Mouse (Mus musculus) ES-E14 (cell line): Measurements from ENCODE around the gene Ptprm.

Source experiments
- HCFC1 ChIP-seq: IDR thresholded peaks from 2 replicates; pipeline ENCODE4 v1.6.1; 2012; ENCODE audit warnings: low read length, inconsistent platforms, borderline replicate concordance; ENCODE audit not compliant: insufficient read depth
- MAFK ChIP-seq: IDR thresholded peaks from 2 replicates; pipeline ENCODE4 v1.6.1; 2014; ENCODE audit warnings: mild to moderate bottlenecking, low read depth, low read length, inconsistent platforms; ENCODE audit not compliant: insufficient read depth
- ZC3H11A ChIP-seq: IDR thresholded peaks from 2 replicates; pipeline ENCODE4 v1.6.1; 2012; ENCODE audit warnings: low read depth, mild to moderate bottlenecking, inconsistent platforms, low read length, borderline replicate concordance

GRCm38 (mm10) chr17:66687543-66687942 lies 666.7 kb downstream of the Ptprm start:
- TF ChIP-seq ZC3H11A (no peak), HCFC1 (no peak), MAFK (no peak)
